Mouse (Mus musculus): ENCODE measurements around the gene Snx11.
"Not testable (repeated sequence)": the region's sequence is repeated elsewhere in the genome, so short reads cannot be mapped to it uniquely, and the experiment has no call there.

Snx11 gene

GRCm38 (mm10) chr11:96776968-96777962 is at the start of gene Snx11:
Gene Snx11, minus strand, starts transcription at chr11:96777559.
- DNase-seq, result peak; percentile 100

GRCm38 (mm10) chr11:96826481-96826880 is 49.1 kb upstream of the Snx11 start:
- DNase-seq, result no peak

GRCm38 (mm10) chr11:96824783-96825495 is 47.6 kb upstream of the Snx11 start:
- DNase-seq, result peak; percentile 80 to 83

GRCm38 (mm10) chr11:96823880-96824782 is 46.8 kb upstream of the Snx11 start:
- peak; percentile 90 to 92 for DNase-seq

GRCm38 (mm10) chr11:96823471-96823837 is 46.1 kb upstream of the Snx11 start:
- peak in 1 of 2 experiments; percentile 53 for DNase-seq

GRCm38 (mm10) chr11:96822675-96823470 is 45.5 kb upstream of the Snx11 start:
- no peak for DNase-seq

- DNase-seq, result no peak
Measured at GRCm38 (mm10) chr11:96821956-96822355, 44.6 kb upstream of the Snx11 start.

GRCm38 (mm10) chr11:96818128-96818710 is 40.9 kb upstream of the Snx11 start:
- no peak for DNase-seq

GRCm38 (mm10) chr11:96816979-96817378 is 39.6 kb upstream of the Snx11 start:
- no peak for DNase-seq

- no peak for DNase-seq
Measured at GRCm38 (mm10) chr11:96816494-96816893, 39.1 kb upstream of the Snx11 start.

- no peak for DNase-seq
Measured at GRCm38 (mm10) chr11:96815895-96816294, 38.5 kb upstream of the Snx11 start.

- DNase-seq, result no peak
Measured at GRCm38 (mm10) chr11:96814443-96814842, 37.1 kb upstream of the Snx11 start.

GRCm38 (mm10) chr11:96813920-96814319 is 36.6 kb upstream of the Snx11 start:
- DNase-seq, result no peak

- no peak for DNase-seq
Measured at GRCm38 (mm10) chr11:96813455-96813854, 36.1 kb upstream of the Snx11 start.

- DNase-seq, result not testable (repeated sequence)
Measured at GRCm38 (mm10) chr11:96811188-96811587, 33.8 kb upstream of the Snx11 start.

- peak; percentile 55 to 66 for DNase-seq
Measured at GRCm38 (mm10) chr11:96809562-96810235, 32.3 kb upstream of the Snx11 start.

GRCm38 (mm10) chr11:96808066-96808465 is 30.7 kb upstream of the Snx11 start:
- no peak for DNase-seq

- DNase-seq, result no peak
Measured at GRCm38 (mm10) chr11:96805606-96806005, 28.2 kb upstream of the Snx11 start.

GRCm38 (mm10) chr11:96799511-96799910 is 22.2 kb upstream of the Snx11 start:
- no peak for DNase-seq

- no peak for DNase-seq
Measured at GRCm38 (mm10) chr11:96796586-96796985, 19.2 kb upstream of the Snx11 start.

GRCm38 (mm10) chr11:96796081-96796480 is 18.7 kb upstream of the Snx11 start:
- DNase-seq, result no peak

Data from cerebellum, postnatal 25 days (tissue).